Mouse (Mus musculus) stomach, postnatal 0 days (tissue): Measurements from ENCODE around the gene Ano2.

Source experiments
- CTCF ChIP-seq: IDR thresholded peaks from 2 replicates; pipeline ENCODE4 v1.5.1; 2016; ENCODE audit warnings: antibody characterized with exemption, low read depth, mild to moderate bottlenecking, moderate library complexity
- EP300 ChIP-seq: optimal IDR thresholded peaks from 2 replicates; pipeline ENCODE3; 2016; ENCODE audit warnings: antibody characterized with exemption

- TF ChIP-seq CTCF (no peak), EP300 (no peak)
Observed at GRCm38 (mm10) chr6:125776291-125776690, 86.1 kb downstream of the Ano2 start.
